Mouse (Mus musculus) cerebellum, adult 2 months (tissue): Measurements from ENCODE around the gene Ptch2.

Experiments used
- CTCF ChIP-seq: fragments of 200-500 bp; IDR thresholded peaks from 2 replicates; pipeline ENCODE4 v1.5.1; 2011; ENCODE audit warnings: low read depth, mild to moderate bottlenecking, control low read depth, low read length, moderate library complexity, borderline replicate concordance; ENCODE audit not compliant: insufficient read depth
- POLR2A ChIP-seq: fragments of 200-500 bp; IDR thresholded peaks from 2 replicates; pipeline ENCODE4 v1.6.1; 2011; ENCODE audit warnings: low read length, control low read depth, borderline replicate concordance; ENCODE audit not compliant: insufficient read depth

DNA sequence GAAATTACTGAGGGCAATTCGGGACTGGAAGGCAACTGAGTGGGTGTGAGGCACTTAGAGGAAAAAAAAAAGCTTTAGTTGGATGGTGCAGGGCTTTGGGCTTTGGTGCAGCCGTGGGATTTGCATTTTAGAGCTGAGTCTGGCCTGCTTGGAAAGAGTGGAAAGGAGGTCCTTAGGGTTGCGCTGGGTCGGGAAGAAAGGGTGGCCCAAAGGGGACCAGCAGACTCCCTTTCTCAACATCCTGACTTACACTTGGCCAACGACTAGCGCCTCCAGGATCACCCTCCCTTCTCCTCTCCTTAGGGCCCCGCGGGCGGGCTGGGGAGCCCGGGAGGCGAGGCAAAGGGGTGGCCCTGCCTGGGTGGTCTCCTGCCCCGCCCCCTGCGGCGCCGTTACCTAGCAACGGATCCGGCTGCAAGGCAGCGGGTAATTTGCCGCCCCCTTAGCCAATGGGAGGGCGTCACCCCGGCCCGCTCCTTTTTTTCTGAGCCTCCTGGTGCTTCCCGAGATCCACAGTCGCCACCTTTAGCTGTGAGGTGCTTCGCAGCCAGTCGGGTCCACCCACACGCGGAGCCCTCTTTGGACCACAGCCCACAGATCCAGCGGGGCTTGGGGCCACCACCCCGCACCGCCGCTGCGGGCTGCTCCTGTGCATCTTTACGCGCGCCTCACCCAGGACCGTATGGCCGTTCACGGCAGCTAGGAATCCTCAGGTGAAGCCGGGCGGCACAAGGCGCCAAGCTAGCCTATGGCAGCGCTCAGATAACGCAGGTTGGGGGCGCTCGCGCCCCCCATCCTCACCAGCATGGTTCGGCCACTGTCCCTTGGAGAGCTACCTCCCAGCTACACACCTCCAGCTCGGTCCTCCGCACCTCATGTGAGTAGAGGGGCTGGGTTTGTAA, at the start of gene Ptch2:
- TF ChIP-seq CTCF, result no peak
- TF ChIP-seq POLR2A, result no peak
